Mouse (Mus musculus) fat pad, adult 2 months (tissue): ENCODE results near the gene Pxdn.

Experiments used
- DNase-seq: peaks from one replicate; pipeline ENCODE4 v3.0.0-alpha.2; 2011; ENCODE audit warnings: low read depth, low spot score; ENCODE audit errors: extremely low read depth

Gene Pxdn

DNA sequence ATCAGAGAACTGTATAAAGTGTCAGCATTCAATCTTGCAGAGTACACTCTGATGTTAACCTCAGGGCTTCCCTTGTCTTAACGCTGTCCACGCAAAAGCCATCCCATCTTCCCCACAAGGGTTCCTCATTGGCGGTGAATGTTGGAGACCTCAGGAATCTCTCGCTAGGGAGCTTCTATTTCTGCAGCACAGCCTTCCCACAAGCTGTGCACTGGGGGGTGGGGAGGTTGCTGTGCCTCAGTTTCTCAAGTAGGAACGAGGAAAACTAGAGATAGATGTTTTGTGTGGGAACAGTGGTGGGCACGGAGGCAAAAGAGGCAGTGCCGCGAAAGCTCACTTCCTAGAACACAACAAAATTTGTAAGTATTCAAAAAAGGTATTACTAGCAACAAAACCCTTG, at the start of gene Pxdn:
Pxdn (plus strand) TSS at position 301 of the 400 bp plus-strand sequence.
- DNase-seq, result no peak

DNA sequence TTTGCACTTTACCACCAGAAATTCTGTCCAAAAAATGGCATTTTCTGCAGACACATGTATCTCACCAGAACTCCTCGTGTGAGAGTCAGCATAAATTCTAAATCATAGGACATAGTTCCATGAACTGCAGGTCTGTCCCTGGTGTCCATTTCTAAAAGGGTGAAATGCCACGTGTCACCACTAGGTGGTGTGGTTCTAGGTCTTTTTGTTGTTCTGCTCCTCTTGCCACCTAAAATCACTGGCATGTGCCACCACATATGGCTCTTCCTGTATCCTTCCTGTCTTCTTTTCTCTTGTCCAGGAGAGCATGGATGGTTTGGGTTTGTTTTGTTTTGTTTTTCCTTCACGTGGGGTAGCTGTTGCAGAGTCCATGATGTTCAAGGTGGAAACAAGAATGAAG, 42.7 kb upstream of the Pxdn start:
- no peak for DNase-seq

DNA sequence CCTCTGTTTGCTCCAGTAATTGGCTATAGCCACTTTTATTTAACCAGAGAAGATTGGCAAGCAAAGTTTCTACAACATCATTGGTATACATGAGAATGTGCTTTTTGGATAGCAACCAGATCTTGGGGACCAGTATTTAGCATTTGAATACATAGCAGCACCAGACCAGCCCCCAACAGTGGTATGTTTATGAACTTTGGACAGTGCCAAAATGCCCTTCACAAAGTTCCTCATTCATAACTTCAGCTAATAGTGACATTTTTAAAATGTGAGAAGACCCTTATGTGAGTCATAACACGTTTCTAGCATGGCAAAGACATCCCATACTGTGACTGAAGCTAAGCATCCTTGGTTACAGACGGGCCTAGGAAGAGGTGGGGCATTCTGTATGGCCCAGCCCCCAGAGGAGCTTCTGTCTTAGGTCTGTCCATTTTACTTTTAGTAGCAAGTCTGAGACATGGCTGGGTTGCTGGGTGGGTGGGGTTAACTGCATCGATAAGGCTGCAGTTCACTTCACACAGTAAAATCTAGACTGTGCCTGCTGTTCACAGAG, 39.8 kb upstream of the Pxdn start:
- no peak for DNase-seq

DNA sequence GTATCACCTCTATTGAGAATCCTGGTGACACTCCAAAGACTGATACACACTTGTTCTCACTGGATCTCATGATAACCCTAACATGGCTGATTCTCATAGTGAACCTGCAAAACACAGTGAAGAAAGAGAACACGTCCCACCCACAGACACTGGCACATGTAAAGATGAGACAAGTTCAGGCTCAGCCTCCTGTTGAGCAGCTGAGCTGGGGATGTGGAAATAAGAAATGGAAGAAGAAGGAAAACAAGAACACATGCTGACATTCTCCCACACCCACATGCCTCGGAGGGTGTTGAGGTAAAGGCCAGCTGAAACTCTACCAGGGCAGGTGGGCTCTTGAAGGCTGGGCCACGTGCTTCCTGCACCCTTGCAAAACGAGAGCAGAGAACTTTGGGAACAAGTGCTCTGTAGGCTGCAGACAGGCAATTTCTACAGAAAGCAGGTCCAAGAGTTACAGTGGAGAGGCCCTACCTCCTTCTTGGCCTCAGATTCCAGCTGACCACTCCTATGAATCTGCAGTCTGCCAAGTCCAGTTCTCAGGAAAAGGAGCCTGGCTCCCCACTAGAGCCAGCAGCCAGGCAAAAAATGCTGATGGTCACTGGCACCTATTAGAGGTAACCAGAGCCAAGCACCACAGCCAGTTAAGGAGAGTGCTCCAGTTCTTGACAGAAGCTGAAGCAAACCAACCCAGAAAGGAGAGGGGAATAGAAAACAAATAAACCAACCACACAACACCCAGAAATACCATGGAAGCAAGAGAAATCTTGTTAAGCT, 33.1 kb upstream of the Pxdn start:
- DNase-seq, result peak; percentile 87

DNA sequence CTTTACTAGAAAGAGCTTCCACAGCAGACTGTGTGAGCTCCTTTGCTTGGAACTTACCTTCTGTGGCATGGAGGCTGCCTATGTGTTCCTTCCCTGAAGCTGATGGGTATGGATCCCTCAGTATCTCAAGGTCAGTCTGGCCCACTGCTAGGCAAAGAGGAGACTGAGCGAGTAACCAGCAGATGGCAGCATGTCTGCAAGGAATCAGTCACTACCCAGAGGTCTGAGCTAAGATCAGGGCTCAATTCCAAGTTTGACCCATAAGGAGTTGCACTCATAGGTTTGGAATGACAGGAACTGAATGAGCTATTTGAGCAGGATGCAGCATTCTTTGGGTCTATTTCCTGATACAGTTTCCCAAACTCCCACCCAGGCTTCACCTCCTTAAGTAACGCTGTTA, 30.4 kb upstream of the Pxdn start:
- peak; percentile 18 for DNase-seq

DNA sequence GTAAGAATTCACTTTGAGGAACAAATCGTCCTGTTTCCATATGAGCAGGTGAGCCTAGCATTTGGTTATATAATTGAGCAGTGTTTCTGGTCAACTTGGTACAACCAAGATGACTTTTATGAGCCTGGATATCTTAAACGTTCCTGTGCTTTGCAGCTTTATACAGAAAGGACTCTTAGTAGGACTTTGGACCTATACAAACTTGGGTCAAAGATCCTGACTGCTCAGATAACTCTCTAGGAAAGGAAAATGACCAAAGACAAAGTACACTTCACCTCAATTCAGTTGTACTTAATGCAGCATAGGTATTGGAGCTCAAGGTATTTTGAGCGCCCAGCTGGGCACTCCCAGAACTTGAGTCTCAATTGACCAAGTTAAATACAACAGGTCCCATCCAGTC, 21.3 kb upstream of the Pxdn start:
- DNase-seq, result no peak

DNA sequence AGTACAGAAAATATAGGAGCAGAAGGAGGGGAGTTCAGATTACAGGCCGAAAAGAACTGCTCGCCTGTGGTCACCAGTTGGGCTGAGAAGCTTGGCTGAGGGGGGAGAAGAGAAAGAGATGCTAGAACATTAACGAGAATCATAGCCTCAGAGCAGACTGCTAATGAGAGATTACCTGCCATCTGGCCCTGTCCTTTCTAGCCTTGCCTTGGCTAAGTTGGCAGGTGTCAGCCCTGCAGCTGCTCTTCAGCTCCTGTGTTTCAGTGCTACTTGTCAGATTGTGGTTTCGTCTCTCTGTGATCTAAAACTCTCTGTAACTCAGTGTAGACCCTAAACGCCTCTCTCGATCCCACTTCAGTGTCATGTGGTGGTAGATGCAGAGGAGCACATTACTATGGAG, 20.6 kb upstream of the Pxdn start:
- no peak for DNase-seq

DNA sequence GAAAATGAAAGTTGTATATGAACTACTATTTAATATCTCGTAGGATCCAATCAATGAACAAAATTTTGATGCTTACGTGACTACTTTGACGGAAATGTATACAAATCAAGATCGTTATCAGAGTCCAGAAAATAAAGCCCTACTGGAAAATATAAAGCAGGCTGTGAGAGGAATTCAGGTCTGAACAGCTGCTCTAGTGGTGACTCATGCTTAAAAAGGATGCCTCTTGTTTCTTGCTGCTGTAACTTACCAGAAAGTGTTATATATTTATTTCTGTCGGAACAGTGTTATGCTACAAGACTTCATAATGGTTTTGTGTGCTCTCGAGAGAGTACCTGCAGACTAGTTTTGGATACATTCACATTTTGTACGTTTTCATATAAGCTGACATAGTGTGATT, 17.1 kb upstream of the Pxdn start:
- DNase-seq, result no peak

DNA sequence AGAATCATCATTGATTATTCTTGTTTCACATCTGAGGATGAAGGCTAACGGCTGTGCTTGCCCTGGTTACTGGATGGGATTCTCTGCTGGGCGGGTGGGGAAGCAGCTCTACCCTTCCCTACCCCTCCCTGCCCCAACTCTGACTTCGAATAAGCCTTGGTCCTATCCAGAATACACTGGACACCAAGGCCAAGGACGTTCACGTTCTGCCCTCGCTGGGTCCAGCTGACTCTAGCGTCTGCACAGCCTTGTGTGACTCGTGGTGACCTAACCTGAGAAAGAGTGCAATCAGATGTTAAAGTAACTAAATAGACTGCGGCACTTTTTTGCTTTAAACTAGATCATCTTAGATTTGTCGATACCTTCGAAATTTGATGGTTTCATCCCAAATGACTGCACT, 15.9 kb upstream of the Pxdn start:
- no peak for DNase-seq

DNA sequence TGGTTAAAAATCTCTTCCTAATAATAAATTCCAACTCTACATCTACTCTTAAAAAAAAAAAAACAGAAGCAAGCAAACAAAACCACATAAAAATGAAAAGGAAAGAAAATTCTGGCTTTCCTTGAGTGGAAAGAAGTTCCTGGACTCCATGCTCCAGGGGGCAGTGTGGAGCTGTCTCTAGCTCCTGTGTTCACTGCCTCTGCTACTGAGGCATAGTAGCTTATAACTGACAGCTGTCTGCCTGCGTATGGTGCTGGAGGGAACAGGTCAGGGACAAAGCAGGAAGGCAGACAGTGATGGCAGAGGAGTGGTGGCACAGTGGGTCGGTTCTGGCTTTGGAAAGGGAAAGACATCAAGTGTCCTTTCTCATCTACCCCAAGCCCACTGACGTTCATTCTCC, 10.5 kb upstream of the Pxdn start:
- DNase-seq, result no peak

DNA sequence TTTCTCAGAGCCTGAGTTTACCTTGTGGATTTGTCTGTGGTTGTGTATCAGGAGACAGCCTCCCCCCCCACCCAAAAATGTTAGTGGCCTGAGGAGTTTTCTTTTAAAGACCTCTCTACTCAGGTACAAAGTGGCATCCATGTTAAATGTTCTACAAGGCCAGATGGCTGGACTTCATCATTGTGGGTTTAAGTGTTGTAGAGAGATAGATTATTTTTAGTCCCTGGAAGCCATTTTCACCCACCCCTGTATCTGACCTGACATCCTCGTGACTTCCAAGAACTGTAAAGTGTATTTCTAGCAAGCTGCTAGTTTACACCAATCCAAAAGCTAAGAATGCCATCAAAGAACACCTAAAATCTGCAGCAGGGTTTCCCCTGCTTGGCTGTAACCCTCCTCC, 6.8 kb upstream of the Pxdn start:
- DNase-seq, result no peak

DNA sequence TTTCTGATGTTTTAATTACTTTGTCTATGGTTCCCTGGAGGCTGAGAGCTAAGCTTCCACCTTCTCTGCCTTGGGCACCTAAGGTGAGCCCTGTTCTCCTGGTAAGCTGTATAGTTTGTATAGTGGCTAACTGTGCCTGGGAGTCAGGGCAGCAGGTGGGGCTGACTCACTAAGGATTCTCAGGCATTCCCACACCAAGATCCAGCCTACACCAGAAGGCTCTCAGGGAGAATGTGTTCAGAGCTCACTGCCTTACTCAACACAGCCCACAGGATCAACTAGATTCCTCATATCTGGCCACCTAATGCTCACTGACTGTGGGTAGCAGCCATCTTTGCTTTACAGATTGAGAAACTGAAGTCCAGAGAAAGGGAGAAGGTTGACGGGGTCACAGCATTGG, 4.5 kb upstream of the Pxdn start:
- DNase-seq, result no peak

DNA sequence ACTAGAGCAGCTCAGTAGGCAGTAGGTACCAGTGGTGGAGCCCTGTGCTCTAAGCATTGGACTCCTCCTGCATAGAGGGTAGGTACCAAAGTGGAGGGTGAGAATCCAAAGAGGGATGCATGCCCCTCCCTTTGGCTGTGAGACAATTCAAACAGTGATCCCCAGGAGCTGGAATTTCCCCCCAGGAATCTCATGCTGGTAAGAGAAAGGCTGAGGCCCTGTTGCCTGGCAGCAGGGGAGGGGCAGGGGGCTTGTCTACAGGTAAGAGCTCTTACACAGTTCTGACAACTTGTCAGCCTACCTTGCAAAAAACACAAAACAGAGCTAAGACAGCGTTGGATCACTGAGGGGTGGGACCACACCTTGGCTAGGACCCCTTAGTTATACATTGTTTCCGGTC, 3.9 kb upstream of the Pxdn start:
- DNase-seq, result no peak

DNA sequence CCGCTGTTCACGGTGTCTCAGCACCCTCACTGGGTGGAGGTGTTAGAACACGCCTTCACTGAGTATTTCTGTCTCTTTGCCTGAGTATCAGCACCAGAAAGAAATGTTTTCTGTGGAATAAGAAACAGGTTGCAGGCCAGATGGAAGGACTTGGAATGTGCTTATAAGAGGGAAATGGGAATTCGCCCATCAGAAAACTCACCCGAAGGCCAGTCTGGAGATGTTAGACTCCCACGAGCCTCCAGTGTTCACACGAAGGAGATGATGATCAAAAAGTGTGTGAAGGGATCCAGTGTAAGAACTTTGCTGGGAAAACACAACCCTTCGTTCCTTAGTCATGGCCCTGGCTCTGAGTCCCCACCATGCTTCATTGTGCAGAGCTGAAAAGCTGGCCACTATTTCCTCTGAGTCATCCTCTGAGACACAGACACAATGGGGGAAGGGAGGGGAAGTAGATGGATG, 3.3 kb upstream of the Pxdn start:
- no peak for DNase-seq

DNA sequence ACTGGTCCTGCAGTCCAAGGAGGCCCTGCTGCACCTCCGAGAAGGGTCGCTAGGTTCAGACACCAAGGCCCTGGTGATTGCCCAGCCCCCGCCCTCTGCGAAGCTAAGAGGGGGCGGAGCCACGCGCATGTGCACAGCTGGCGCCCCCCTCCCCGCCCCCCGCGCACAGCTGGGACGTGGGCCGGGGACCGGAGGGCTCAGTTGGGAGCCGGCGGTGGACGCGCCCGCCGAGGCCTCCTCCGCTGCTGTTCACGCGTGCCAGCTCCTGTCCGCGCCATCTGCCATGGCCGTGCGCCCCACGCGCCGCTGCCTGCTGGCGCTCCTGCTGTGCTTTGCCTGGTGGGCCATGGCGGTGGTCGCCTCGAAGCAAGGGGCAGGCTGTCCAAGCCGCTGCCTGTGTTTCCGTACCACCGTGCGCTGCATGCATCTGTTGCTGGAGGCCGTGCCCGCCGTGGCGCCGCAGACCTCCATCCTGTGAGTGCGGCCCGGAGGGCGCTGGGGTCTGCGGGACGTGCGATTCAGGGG, 505 bp downstream of the Pxdn start:
- no peak for DNase-seq

DNA sequence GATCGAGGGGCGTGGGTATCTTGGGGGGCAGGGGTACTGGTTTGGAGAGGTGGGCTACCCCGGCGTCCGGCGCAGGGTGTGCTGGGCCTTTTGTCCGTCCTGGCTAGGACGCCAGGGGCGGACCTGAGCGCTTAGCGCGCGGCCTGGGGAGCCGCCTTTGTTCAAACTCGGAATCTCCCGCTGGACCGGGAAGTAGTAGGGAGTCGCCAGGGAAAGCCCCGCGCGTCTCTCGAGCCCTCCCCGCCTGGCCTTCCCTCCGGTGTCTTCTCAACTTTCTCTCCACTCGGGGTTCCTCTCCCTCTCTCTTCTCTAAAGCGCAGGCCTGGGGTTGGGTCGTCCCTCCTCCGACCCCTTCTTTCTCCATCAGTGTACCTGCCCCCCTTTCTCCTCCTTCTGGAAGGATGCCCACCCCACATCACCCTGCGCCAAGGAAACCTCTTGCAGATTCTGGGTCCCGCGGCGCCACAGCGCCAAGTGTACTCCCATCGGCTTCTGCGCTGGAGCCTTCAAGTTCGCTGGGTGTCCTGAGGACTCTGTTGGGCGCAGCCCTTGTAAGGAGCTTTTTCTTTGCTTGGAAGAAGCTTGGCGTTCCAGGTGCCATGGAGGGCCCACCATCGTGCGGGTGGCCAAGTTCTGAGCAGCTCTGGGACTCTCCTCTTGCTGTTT, 1.1 kb downstream of the Pxdn start:
- no peak for DNase-seq

DNA sequence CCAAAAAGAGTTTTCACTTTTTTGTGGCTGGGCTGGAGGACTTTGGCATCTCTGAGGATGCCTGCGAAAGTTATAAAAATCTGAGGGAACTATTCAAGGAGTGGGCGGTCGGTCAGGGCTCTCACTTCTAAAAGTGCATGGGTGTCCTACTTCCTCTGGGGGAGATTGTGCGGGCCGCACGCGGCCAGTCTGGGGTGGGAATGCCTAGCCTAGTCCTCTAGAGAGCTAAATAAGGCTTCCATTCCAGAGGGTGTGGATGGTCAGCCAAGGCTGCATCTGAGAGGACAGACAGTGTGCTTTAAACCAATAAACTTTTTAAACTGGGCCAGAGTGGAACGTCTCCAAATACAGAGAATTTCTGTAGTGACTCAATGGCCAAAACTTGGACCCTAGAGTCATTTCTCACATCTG, 1.9 kb downstream of the Pxdn start:
- DNase-seq, result no peak

DNA sequence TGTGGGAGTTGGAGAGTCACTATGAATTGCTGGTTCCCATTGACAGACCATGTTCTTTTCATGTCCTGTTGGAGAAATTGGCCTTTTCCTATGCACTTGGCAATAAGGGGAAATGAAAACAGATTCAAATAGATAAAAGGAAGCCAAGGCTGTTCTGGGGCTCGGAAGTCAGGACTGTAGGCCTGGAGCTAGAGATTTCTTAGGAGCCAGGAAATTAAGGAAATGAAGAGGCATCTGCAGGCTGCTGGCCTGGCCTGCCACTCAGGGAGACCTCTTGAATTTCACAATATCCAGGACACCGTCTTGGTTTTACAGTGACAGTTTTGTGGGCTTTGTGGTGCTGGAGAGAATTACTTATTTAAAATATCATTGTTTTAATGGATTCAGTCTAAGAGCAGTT, 5.0 kb downstream of the Pxdn start:
- DNase-seq, result no peak

DNA sequence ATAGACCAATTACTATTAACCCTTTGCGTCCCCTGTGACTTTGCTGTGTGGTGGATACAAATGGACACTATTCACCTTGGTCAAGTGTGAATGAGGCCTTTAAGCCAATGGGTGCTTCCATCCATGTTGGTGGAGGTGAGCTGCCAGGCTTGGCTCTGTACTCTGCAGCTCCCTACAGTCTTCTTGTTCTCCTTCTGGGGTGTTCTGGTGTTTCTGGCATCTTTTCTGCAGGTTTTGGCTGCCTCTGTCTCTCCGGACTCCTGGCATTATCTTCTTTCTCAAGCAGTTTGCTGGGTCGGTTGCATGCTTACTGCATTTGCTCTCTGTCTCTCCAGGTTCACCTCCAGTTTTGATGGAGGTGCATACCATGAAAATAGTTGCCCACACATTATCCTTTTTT, 7.2 kb downstream of the Pxdn start:
- DNase-seq, result no peak

DNA sequence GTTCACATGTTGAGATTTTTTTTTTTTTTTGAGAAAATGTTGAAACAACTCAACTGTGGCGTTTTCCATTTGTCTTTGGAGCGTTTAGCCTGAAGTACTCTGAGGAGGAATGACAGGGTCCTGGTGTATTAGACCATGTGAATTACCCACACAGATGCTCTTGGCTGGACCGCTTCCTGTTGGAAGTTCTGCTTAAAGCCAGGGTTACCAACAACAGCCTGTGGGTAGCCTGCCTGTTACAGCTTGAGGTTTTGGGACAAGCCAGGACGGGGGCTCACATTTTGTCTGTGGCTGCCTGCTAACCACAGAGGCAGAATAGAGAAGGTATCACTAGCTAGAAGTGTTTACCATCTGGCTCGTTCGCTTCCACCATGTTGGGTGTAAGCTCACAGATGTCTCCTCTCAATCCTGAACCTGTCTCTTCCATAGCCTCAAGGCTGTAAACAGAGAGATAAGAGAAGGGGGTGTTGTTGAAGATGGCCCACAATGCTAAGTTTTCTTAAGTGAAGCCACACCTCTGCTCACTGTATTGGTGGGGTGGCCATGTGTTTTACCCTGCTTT, 7.9 kb downstream of the Pxdn start:
- DNase-seq, result no peak

DNA sequence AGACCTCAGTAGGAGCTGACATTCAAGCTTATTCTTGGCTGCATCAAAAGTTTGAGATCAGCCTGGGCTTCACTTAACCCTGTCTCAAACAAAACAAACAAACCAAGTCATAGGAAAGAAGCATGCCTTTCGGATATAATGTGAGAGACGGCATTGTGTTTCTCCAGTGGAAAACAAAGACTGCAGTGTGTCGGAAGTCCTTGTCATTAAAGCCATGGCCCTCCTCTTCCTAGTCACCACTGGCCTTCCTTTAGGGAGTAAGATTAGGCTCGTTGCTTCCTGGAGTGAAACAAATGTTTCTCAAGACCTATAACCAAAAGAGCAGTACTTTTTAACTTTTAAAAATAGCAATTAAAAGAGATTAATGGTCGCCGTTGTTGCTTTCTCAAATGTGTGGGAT, 13.6 kb downstream of the Pxdn start:
- DNase-seq, result peak; percentile 63

DNA sequence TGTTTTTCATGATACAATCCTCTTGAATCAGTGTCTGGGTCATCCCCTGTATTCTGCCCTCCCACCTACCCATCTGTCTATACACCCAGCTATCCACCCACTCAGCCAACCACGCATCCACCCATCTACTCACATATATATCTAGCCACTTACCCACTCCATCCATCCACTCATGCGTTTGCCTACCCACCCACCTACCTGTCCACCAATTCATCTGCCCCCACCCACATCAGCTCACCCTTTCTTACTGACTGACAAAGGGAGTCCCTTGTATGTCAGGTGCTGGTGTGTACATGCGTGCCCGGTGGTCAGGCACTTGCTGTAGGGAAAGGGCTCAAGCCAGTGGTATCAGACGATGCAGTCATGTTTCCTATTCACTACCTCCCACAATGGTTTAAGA, 14.1 kb downstream of the Pxdn start:
- DNase-seq, result no peak
